Mouse (Mus musculus) CH12.LX (cell line): ENCODE results near the gene Dph1. TPM values are rescaled to one million over a fixed set of nuclear protein-coding genes. Genes with fewer than 3 reads are reported as not detected.

Experiments used
- DNase-seq: peaks from one replicate; pipeline ENCODE4 v3.0.0-alpha.2; 2013; ENCODE audit errors: extremely low read depth
- H3K27ac ChIP-seq: 2 replicates; pipeline ENCODE4 v1.5.1; 2012; ENCODE audit warnings: low read depth, mild to moderate bottlenecking, control low read depth, moderate library complexity; ENCODE audit not compliant: insufficient read depth
- H3K27me3 ChIP-seq: replicated peaks from 2 replicates; pipeline ENCODE3; 2012; ENCODE audit warnings: inconsistent platforms
- H3K36me3 ChIP-seq, 2 experiments: replicated peaks in 1 of 2; 2 replicates each; pipeline versions ENCODE3 to v1.6.1; 2012; ENCODE audit warnings: inconsistent platforms in 1 of 2, low read length in 1 of 2, mild to moderate bottlenecking in 1 of 2, mixed read lengths in 1 of 2, moderate library complexity in 1 of 2; ENCODE audit not compliant: control insufficient read depth in 1 of 2, insufficient read depth in 1 of 2
- H3K4me1 ChIP-seq, 2 experiments: 2 replicates each; pipeline ENCODE4 v1.6.1; 2012; ENCODE audit warnings: inconsistent platforms in 1 of 2, moderate library complexity in 1 of 2; ENCODE audit not compliant: insufficient read depth in 2 of 2, control insufficient read depth in 1 of 2
- H3K4me2 ChIP-seq: 2 replicates; pipeline ENCODE4 v1.6.1; 2012; ENCODE audit warnings: low read depth, mild to moderate bottlenecking, control low read depth; ENCODE audit not compliant: poor library complexity, insufficient read depth, severe bottlenecking
- H3K4me3 ChIP-seq, 3 experiments: fragments of 150-350 bp in 1 of 3; sonication (generic) in 1 of 3; replicated peaks in 1 of 3; 2 replicates each; pipeline versions ENCODE3 to v1.5.1; 2011 to 2012; ENCODE audit warnings: low read depth in 2 of 3, low read length in 2 of 3, mild to moderate bottlenecking in 2 of 3, moderate library complexity in 2 of 3, control low read depth in 1 of 3, improper control_type of control experiment in 1 of 3, inconsistent platforms in 1 of 3, mixed read lengths in 1 of 3; ENCODE audit not compliant: poor library complexity in 1 of 3
- H3K79me2 ChIP-seq: replicated peaks from 2 replicates; pipeline ENCODE4 v1.6.1; 2012; ENCODE audit warnings: mild to moderate bottlenecking, moderate library complexity; ENCODE audit not compliant: control insufficient read depth, poor library complexity, insufficient read depth, severe bottlenecking; ENCODE audit errors: extremely low read depth
- H3K9ac ChIP-seq: 2 replicates; pipeline ENCODE4 v1.6.1; 2012; ENCODE audit warnings: low read depth, mild to moderate bottlenecking, control low read depth, moderate library complexity; ENCODE audit not compliant: insufficient read depth
- H3K9me3 ChIP-seq: replicated peaks from 2 replicates; pipeline ENCODE3; 2012; ENCODE audit warnings: low read length, inconsistent platforms, mixed read lengths
- BHLHE40 ChIP-seq: IDR thresholded peaks from 2 replicates; pipeline ENCODE4 v1.6.1; 2011; ENCODE audit warnings: mild to moderate bottlenecking, low read depth, low read length, improper control_type of control experiment
- CHD1 ChIP-seq: IDR thresholded peaks from 2 replicates; pipeline ENCODE4 v1.6.1; 2012; ENCODE audit warnings: low read depth, low read length, improper control_type of control experiment, inconsistent platforms
- CTCF ChIP-seq, 2 experiments: IDR thresholded peaks in 1 of 2; conservative IDR thresholded peaks in 1 of 2; 2 replicates each; pipeline ENCODE4 v1.5.1; 2011 to 2012; ENCODE audit warnings: low read depth in 2 of 2, low read length in 2 of 2, improper control_type of control experiment in 1 of 2, inconsistent platforms in 1 of 2, mild to moderate bottlenecking in 1 of 2, moderate library complexity in 1 of 2
- E2F4 ChIP-seq: IDR thresholded peaks from 2 replicates; pipeline ENCODE4 v1.6.1; 2011; ENCODE audit warnings: low read depth, low read length, improper control_type of control experiment; ENCODE audit not compliant: insufficient replicate concordance
- EP300 ChIP-seq: IDR thresholded peaks from 2 replicates; pipeline ENCODE4 v1.6.1; 2011; ENCODE audit warnings: low read length, improper control_type of control experiment
- GABPA ChIP-seq: IDR thresholded peaks from 2 replicates; pipeline ENCODE4 v1.6.1; 2012; ENCODE audit warnings: low read depth, low read length, improper control_type of control experiment, inconsistent platforms; ENCODE audit not compliant: insufficient replicate concordance
- IRF4 ChIP-seq: IDR thresholded peaks from 2 replicates; pipeline ENCODE4 v1.6.1; 2014; ENCODE audit warnings: low read depth, mild to moderate bottlenecking, inconsistent platforms, low read length, improper control_type of control experiment
- JUN ChIP-seq: IDR thresholded peaks from 2 replicates; pipeline ENCODE4 v1.6.1; 2011; ENCODE audit warnings: low read depth, mild to moderate bottlenecking, low read length, improper control_type of control experiment, moderate library complexity; ENCODE audit not compliant: insufficient read depth
- KAT2A ChIP-seq: IDR thresholded peaks from 2 replicates; pipeline ENCODE4 v1.6.1; 2012; ENCODE audit warnings: low read length, improper control_type of control experiment, inconsistent platforms; ENCODE audit not compliant: insufficient replicate concordance
- MAFK ChIP-seq: IDR thresholded peaks from 2 replicates; pipeline ENCODE4 v1.6.1; 2011; ENCODE audit warnings: low read length, improper control_type of control experiment; ENCODE audit not compliant: insufficient replicate concordance
- MAX ChIP-seq: IDR thresholded peaks from 2 replicates; pipeline ENCODE4 v1.6.1; 2011; ENCODE audit warnings: low read length, improper control_type of control experiment
- MAZ ChIP-seq: IDR thresholded peaks from 2 replicates; pipeline ENCODE4 v1.6.1; 2012; ENCODE audit warnings: low read depth, mild to moderate bottlenecking, inconsistent platforms, low read length, improper control_type of control experiment, moderate library complexity
- POLR2AphosphoS2 ChIP-seq: IDR thresholded peaks from 2 replicates; pipeline ENCODE4 v1.6.1; 2011; ENCODE audit warnings: low read depth, low read length, improper control_type of control experiment
- RAD21 ChIP-seq: IDR thresholded peaks from 2 replicates; pipeline ENCODE4 v1.6.1; 2011; ENCODE audit warnings: low read depth, mild to moderate bottlenecking, low read length, improper control_type of control experiment, moderate library complexity
- RCOR1 ChIP-seq: conservative IDR thresholded peaks from 2 replicates; pipeline ENCODE4 v1.6.1; 2012; ENCODE audit warnings: low read depth, mild to moderate bottlenecking, inconsistent platforms, low read length, improper control_type of control experiment
- SMC3 ChIP-seq: IDR thresholded peaks from 2 replicates; pipeline ENCODE4 v1.6.1; 2011; ENCODE audit warnings: low read depth, low read length, improper control_type of control experiment
- TCF12 ChIP-seq: IDR thresholded peaks from 2 replicates; pipeline ENCODE4 v1.6.1; 2014; ENCODE audit warnings: low read depth, mild to moderate bottlenecking, inconsistent platforms, low read length, improper control_type of control experiment
- USF1 ChIP-seq: IDR thresholded peaks from 2 replicates; pipeline ENCODE4 v1.6.1; 2014; ENCODE audit warnings: low read depth, mild to moderate bottlenecking, inconsistent platforms, low read length, improper control_type of control experiment
- ZNF384 ChIP-seq: IDR thresholded peaks from 2 replicates; pipeline ENCODE4 v1.6.1; 2012; ENCODE audit warnings: low read depth, low read length, improper control_type of control experiment, inconsistent platforms
- dilution Hi-C: fragments of 300-500 bp; cut with MboI; formaldehyde crosslinking; loops from 2 replicates; pipeline ENCODE4 v1.14.3; 2020; ENCODE audit warnings: low sequenced_read_pairs; ENCODE audit not compliant: extremely low pct_unique_long_range_greater_than_20kb, extremely low pct_ligation_motif_present
- in situ Hi-C: fragments of 300-500 bp; cut with MboI; formaldehyde crosslinking; loops from 3 replicates; pipeline ENCODE4 v1.14.3; 2019; ENCODE audit warnings: low sequenced_read_pairs, low pct_ligation_motif_present, low pct_unique_long_range_greater_than_20kb, mixed read lengths
- polyA plus RNA-seq: library from polyadenylated mRNA; unstranded; fragments of >175 nt; gene quantifications from 2 replicates; pipeline ENCODE4 v1.2.1, GENCODE M21; 2012; ENCODE audit warnings: low read depth; ENCODE audit not compliant: insufficient read length
- total RNA-seq, 2 experiments: library from RNA; depleted of rRNA; stranded (reverse); fragments of 300-350 nt in 1 of 2; fragments of >200 nt in 1 of 2; gene quantifications; 2 replicates each; pipeline ENCODE4 v1.2.3; 2012 to 2014

The Dph1 gene
- total and polyA plus RNA-seq, 3 experiments, result 47.7 to 57.0 (median 54.7) TPM

- Histone ChIP-seq H3K4me2 (no peak overlapping the region), H3K79me2 (no peaks in the 10 kb centered on the region), H3K27ac (no peak overlapping the region), H3K4me1 (peaks cover 13 to 15% of the 10 kb centered on the region in 2 experiments), H3K9me3 (no peaks in the 10 kb centered on the region), H3K9ac (no peak overlapping the region), H3K36me3 (peaks cover 0 to 21% of the 10 kb centered on the region in 2 experiments), H3K4me3 (no peak overlapping the region), H3K27me3 (no peaks in the 10 kb centered on the region)
- in situ Hi-C loops, result no loop called here
- TF ChIP-seq EP300, result no peak
- TF ChIP-seq SMC3, result no peak
- TF ChIP-seq JUN, result no peak
- TF ChIP-seq RAD21, result no peak
- TF ChIP-seq USF1, result no peak
- no peak; the same call in 1 of the 2 replicates for TF ChIP-seq ZNF384
- TF ChIP-seq GABPA, result no peak
- TF ChIP-seq CHD1, result no peak
- TF ChIP-seq BHLHE40, result no peak
- no peak for TF ChIP-seq MAZ
- no peak for TF ChIP-seq RCOR1
- TF ChIP-seq E2F4, result no peak
- no peak for TF ChIP-seq CTCF (conservative IDR thresholded peaks at IDR 0.05 in 1 of 2, IDR thresholded peaks at IDR 0.05 in 1 of 2; ENCODE audit: low read depth in 2 of 2, low read length in 2 of 2)
- TF ChIP-seq KAT2A, result no peak
- no peak for TF ChIP-seq IRF4
- no peak for TF ChIP-seq POLR2AphosphoS2
- TF ChIP-seq TCF12, result no peak
- TF ChIP-seq MAFK, result no peak
- TF ChIP-seq MAX, result no peak
- dilution Hi-C loops, result no loop called here
- no peak for DNase-seq
These were observed 61.6 kb downstream of the Dph1 start for GRCm38 (mm10) chr11:75129481-75129880.

Other genes with a start within 250 kb of the Dph1 start
- 6.4 and 9.6 TPM in 2 replicates for gene Hic1, start 21.7 kb downstream of the Dph1 start, total RNA-seq (2012; rRNA removed)
- gene Hic1, start 21.7 kb downstream of the Dph1 start, total RNA-seq (2014; rRNA removed), result 2.8 and 2.9 TPM in 2 replicates
- gene Hic1, start 21.7 kb downstream of the Dph1 start, polyA plus RNA-seq, result 4.3 and 5.7 TPM in 2 replicates
- 20.7 and 28.4 TPM in 2 replicates for gene Ovca2, start 12.4 kb downstream of the Dph1 start, total RNA-seq (2012; rRNA removed)
- 68.4 and 86.9 TPM in 2 replicates for gene Ovca2, start 12.4 kb downstream of the Dph1 start, total RNA-seq (2014; rRNA removed)
- gene Ovca2, start 12.4 kb downstream of the Dph1 start, polyA plus RNA-seq, result 28.6 and 32.1 TPM in 2 replicates
- 0.04 TPM in 2 replicates for gene Rtn4rl1, start 2.5 kb upstream of the Dph1 start, total RNA-seq (2012; rRNA removed)
- 0.08 TPM in 1 of 2 replicates, not detected in the other for gene Rtn4rl1, start 2.5 kb upstream of the Dph1 start, total RNA-seq (2014; rRNA removed)
- gene Rtn4rl1, start 2.5 kb upstream of the Dph1 start, polyA plus RNA-seq, result 0.09 and 0.11 TPM in 2 replicates
- 287 and 354 TPM in 2 replicates for gene Rpa1, start 157.1 kb upstream of the Dph1 start, total RNA-seq (2012; rRNA removed)
- gene Rpa1, start 157.1 kb upstream of the Dph1 start, total RNA-seq (2014; rRNA removed), result 357 and 379 TPM in 2 replicates
- gene Rpa1, start 157.1 kb upstream of the Dph1 start, polyA plus RNA-seq, result 230 and 247 TPM in 2 replicates
- 11.5 and 13.9 TPM in 2 replicates for gene Smyd4, start 157.2 kb upstream of the Dph1 start, total RNA-seq (2012; rRNA removed)
- 13.9 and 15.4 TPM in 2 replicates for gene Smyd4, start 157.2 kb upstream of the Dph1 start, total RNA-seq (2014; rRNA removed)
- gene Smyd4, start 157.2 kb upstream of the Dph1 start, polyA plus RNA-seq, result 11.8 and 12.5 TPM in 2 replicates
- gene Serpinf1, start 231.5 kb upstream of the Dph1 start, total RNA-seq (2012; rRNA removed), result 26.0 and 30.3 TPM in 2 replicates
- gene Serpinf1, start 231.5 kb upstream of the Dph1 start, total RNA-seq (2014; rRNA removed), result 56.5 and 58.4 TPM in 2 replicates
- 119 and 131 TPM in 2 replicates for gene Serpinf1, start 231.5 kb upstream of the Dph1 start, polyA plus RNA-seq
- 0.08 TPM in 1 of 2 replicates, not detected in the other for gene Serpinf2, start 248.3 kb upstream of the Dph1 start, total RNA-seq (2012; rRNA removed)
- 0.11 TPM in 1 of 2 replicates, not detected in the other for gene Serpinf2, start 248.3 kb upstream of the Dph1 start, total RNA-seq (2014; rRNA removed)
- 0.26 TPM in 1 of 2 replicates, not detected in the other for gene Serpinf2, start 248.3 kb upstream of the Dph1 start, polyA plus RNA-seq